Mouse (Mus musculus) T-cell, adult 66 days (primary cell): ENCODE data around the gene Zswim3. TPM values are rescaled to one million over a fixed set of nuclear protein-coding genes. Genes with fewer than 3 reads are reported as not detected.

Source experiments
- total RNA-seq, 2 experiments: library from RNA; stranded (reverse); gene quantifications; 3 replicates in 1 of 2; 4 replicates in 1 of 2; pipeline ENCODE4 v1.2.4; 2023

Gene Zswim3
- 1 to 10 TPM; 3.4 to 3.6 TPM for total RNA-seq

DNA sequence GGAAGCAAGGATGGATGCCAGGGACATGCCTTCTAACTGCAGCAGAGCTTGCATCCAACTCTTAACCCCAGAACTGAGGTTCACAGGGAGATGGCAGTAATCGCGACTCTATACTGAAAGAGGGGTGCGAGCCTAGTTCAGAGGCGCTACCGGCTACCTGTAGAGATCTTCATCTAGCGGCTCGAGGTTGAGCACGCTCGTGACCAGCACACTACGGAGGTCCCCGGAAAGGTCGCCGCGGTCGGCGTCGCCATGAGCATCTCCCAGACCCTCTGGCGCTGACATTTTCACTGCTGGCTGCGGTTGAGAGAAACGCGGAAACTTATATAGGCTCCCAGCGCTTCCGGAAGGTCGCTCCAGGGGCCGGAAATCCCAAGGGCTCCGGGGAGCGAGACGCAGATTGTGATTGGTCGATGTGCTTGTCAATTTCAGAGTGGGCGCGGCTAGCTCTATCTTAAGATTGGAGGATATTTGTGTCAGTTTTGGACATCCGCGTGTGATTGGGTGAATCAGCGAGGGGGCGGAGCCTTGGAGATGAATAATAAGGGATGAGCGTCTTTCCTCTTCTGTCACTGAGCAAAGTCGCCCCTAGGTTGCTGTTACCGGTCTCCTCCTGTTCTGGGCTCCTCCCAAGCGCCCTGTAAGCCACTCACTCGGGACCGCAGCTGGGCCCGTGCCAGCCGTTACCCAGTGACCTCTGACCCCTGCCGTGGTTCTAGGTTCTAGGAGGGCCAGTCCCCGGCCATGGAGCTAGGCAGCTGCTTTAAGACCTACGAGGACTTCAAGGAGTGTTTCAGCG lies at the start of gene Zswim3, which contains the start of gene Acot8:
TSS of gene Zswim3 (plus strand) at position 566 of the 799 bp plus-strand sequence.
TSS of gene Acot8 (minus strand) at position 350 of the 799 bp plus-strand sequence.

GRCm38 (mm10) chr2:164769258-164770037 lies 35.5 kb upstream of the Zswim3 start, which contains the start of gene Ube2c:
Ube2c (plus strand) TSS chr2:164769898.

GRCm38 (mm10) chr2:164779481-164780086 lies 25.3 kb upstream of the Zswim3 start, which contains the start of gene Tnnc2:
Tnnc2 (minus strand) TSS chr2:164779967.

GRCm38 (mm10) chr2:164785481-164786387 lies 19.2 kb upstream of the Zswim3 start, which contains the start of gene Snx21:
Snx21 (plus strand) TSS chr2:164785823.

DNA sequence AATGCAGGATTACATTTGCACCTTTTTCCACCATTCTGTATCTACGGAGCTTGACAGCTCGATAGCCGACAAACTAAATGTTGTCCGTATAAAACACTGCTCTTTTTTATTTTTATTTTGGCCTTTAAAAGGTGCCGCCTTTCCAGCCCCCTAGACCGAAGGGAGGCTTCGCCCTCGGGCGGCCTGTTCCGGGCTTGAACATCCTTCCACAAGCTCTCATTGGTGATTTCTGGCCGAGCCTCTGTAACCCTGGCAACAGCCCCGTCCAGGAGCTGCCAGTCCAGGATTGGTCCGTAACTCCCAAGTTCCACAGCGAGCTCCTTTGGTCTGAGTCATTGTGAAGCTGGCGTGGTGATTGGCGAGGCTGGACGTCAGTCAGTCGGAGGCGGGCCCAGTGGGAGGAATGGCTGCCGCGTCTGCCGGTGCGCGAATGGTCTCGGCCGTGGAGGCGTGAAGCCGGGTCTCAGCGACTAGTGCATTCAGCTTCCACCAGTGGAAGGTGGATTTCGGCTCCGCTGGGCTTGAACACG lies 17.8 kb downstream of the Zswim3 start, which contains the start of gene Zswim1:
TSS of gene Zswim1 (plus strand) at position 51 of the 530 bp plus-strand sequence.

DNA sequence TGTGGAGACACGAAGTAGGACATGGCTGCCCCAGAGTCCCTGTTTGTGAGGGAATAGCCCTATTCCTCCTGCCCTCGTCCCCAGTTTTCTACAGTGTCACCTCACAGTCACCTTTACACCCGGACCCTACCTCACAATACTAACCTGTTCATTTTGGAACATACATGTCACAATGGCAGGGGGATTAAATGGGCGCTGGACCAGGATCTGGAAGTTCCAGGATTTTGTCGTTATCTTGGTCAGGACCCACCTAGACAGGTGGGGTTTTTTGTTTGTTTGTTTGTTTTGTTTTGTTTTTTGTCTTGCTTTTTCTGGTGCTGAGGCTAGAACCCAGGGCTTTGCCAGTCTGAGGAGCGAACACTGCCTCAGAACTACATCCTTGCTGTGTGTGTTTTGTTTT lies 23.5 kb downstream of the Zswim3 start, which contains the start of gene Spata25:
TSS of gene Spata25 (minus strand) at position 101 of the 400 bp plus-strand sequence.

DNA sequence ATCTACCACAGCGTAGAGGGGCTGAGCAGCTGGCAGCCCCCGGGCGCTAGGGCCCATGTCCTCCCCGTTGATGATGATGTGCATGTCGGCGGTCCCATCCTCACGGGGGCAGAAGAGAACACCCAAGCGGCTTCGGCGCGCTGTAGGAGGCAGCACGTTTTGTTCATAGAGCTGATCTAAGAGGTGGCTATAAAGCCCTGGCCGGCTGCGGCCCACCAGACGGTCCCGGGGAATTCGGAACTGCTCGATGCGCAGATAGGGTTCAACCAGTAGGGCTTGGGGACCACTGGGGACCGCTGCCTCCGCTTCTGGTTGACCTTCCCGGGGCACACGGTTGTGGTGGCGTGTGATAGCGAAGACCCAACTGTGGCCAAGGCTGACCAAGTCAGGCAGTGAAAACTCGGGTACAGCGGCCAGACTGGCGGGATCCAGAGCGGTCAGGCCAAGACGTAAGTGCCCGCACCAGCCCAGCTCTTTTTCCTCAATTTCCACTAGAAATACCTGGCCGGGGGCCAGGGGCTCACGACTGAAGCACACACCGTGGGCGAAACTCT lies 27.9 kb downstream of the Zswim3 start, which contains the start of gene Ctsa:
TSS of gene Ctsa (plus strand) at position 126 of the 554 bp plus-strand sequence.

DNA sequence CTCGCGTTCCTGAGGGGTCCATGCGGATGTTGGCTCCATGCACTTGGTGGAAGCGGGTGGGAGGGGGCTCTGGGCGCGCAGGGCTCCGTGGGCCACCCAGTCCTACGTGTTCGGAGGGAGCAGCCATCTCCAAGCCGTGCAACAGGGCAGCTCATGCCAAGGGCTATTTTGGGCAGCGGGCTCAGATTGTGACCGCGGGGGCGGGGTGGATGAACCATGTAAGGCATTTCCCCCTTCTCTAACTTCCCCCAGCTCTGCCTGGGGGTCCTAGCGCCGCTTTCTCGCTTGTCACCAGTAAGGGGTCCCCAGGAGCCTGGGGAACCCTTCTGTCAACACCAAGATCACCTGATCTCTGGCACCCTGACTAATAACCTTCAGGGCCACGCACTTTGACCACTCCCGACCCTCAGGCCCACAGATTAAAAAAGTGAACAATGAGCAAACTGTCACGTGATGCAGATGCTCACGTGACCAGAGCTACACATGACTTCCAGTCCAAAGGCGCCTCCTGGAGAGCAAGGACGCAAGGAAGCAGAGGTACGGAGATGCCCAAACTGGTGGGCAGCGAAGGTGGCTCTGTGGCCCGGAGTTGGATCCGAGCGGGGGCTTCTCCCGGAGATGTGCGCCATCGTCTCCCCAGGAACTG lies 28.5 kb downstream of the Zswim3 start, which contains the start of gene Neurl2:
TSS of gene Neurl2 (minus strand) at position 143 of the 646 bp plus-strand sequence.

DNA sequence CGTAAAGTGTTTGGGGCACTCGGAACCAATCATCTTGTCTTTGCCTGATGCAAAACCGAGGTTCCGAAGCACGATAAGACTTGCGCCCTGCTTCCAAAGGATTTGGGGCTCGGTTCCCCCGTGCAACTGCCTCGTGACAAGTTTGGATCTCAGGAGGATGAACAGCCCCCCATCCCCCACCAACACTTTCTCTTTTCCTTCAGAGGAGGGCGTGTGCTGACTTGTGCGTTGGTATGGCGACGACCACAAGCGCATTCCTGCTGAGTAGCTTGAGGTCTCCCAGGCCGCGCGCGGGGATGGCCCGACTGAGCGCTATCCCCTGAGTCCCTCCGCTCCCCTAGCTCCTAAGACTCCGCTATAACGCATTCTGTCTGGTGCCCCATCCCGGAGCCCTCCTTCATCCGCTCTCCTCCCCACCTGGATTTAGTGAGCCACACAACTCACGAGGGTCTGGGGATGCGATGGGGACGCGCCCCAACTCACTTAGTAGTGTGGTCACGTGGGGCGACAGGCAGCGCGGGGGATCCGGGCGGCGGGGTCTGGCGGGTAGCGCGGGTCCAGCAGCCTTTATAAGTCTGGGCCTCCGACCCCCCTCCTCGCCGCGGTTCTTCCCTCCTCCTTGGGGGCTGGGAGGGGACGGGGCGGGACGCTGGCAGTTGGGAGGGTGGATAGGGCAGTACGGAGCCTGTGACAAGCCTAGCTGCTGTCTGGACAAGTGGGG lies 52.4 kb downstream of the Zswim3 start, which contains the start of gene Pltp:
TSS of gene Pltp (minus strand) at position 611 of the 721 bp plus-strand sequence.

Other genes starting within 250 kb of the Zswim3 start
- gene Wfdc2, start 242.7 kb upstream of the Zswim3 start, total RNA-seq: not detected
- gene Spint3, start 231.6 kb upstream of the Zswim3 start, total RNA-seq: not detected
- gene Wfdc6a, start 219.7 kb upstream of the Zswim3 start, total RNA-seq: not detected
- gene Eppin, start 211.5 kb upstream of the Zswim3 start, total RNA-seq: not detected
- gene Wfdc6b, start 191.6 kb upstream of the Zswim3 start, total RNA-seq: not detected
- not detected for gene Wfdc8, start 191.5 kb upstream of the Zswim3 start, total RNA-seq
- not detected for gene Wfdc16, start 166.3 kb upstream of the Zswim3 start, total RNA-seq
- gene Wfdc10, start 149.1 kb upstream of the Zswim3 start, total RNA-seq: not detected
- gene Wfdc9, start 148.5 kb upstream of the Zswim3 start, total RNA-seq: not detected
- not detected for gene Wfdc11, start 131.0 kb upstream of the Zswim3 start, total RNA-seq
- gene Wfdc13, start 120.0 kb upstream of the Zswim3 start, total RNA-seq: not detected
- gene Spint4, start 106.6 kb upstream of the Zswim3 start, total RNA-seq: not detected
- not detected for gene Spint5, start 89.8 kb upstream of the Zswim3 start, total RNA-seq
- gene Wfdc3, start 59.2 kb upstream of the Zswim3 start, total RNA-seq: under 1 TPM in 1 of 2 experiments, not detected in 1; 0.36 TPM
- 10 to 100 TPM; 41.7 to 46.9 TPM for gene Dnttip1, start 59.1 kb upstream of the Zswim3 start, total RNA-seq
- gene Ube2c, start 35.2 kb upstream of the Zswim3 start, total RNA-seq: 1 to 10 TPM; 2.9 to 9.5 TPM
- not detected for gene Tnnc2, start 25.1 kb upstream of the Zswim3 start, total RNA-seq
- gene Snx21, start 19.3 kb upstream of the Zswim3 start, total RNA-seq: under 1 TPM; 0.33 to 0.96 TPM
- gene Acot8, start 216 bp upstream of the Zswim3 start, total RNA-seq: 10 to 100 TPM; 51.6 to 59.8 TPM
- gene Zswim1, start 17.6 kb downstream of the Zswim3 start, total RNA-seq: 10 to 100 TPM; 11.1 to 11.2 TPM
- not detected for gene Spata25, start 23.4 kb downstream of the Zswim3 start, total RNA-seq
- 100 to 1,000 TPM; 118 to 128 TPM for gene Ctsa, start 27.8 kb downstream of the Zswim3 start, total RNA-seq
- gene Neurl2, start 28.4 kb downstream of the Zswim3 start, total RNA-seq: 1 to 10 TPM; 1.1 to 1.7 TPM
- 1 to 10 TPM; 5.7 to 6.9 TPM for gene Pltp, start 52.6 kb downstream of the Zswim3 start, total RNA-seq
- 100 to 1,000 TPM in 1 of 2 experiments, 10 to 100 TPM in 1; 83.5 to 104 TPM for gene Pcif1, start 74.2 kb downstream of the Zswim3 start, total RNA-seq
- gene Zfp335, start 106.7 kb downstream of the Zswim3 start, total RNA-seq: 10 to 100 TPM; 55.6 to 55.9 TPM
- gene Mmp9, start 135.7 kb downstream of the Zswim3 start, total RNA-seq: 1 to 10 TPM; 3.8 to 4.2 TPM
- gene Slc12a5, start 155.7 kb downstream of the Zswim3 start, total RNA-seq: 1 to 10 TPM in 1 of 2 experiments, under 1 TPM in 1; 0.68 to 1.4 TPM
- gene Ncoa5, start 229.8 kb downstream of the Zswim3 start, total RNA-seq: 10 to 100 TPM; 42.9 to 45.8 TPM